Mouse (Mus musculus): ENCODE measurements at regions not wholly inside any gene's neighbourhood (a gene's known extent, or its start where the extent isn't known, plus 50 kb on each side); places are given as distances from the start of the nearest gene placed in this dataset.

- DNase-seq (ENCODE audit: low read depth) = no peak
These were observed 80.6 kb downstream of the Fam53a start for GRCm38 (mm10) chr5:33548800-33549199.

GRCm38 (mm10) chr5:33543372-33543771 is 86.1 kb downstream of the Fam53a start:
- DNase-seq (ENCODE audit: low read depth) = peak; percentile 41

GRCm38 (mm10) chr5:33542643-33543042 is 86.8 kb downstream of the Fam53a start:
- no peak for DNase-seq (ENCODE audit: low read depth)

GRCm38 (mm10) chr5:33542000-33542554 is 87.4 kb downstream of the Fam53a start:
- peak; percentile 38 for DNase-seq (ENCODE audit: low read depth)

- DNase-seq (ENCODE audit: low read depth) = no peak
These were observed 89.2 kb downstream of the Fam53a start for GRCm38 (mm10) chr5:33540259-33540658.

- no peak for DNase-seq (ENCODE audit: low read depth)
These were observed 92.0 kb downstream of the Fam53a start for GRCm38 (mm10) chr5:33537429-33537828.

- no peak for DNase-seq (ENCODE audit: low read depth)
These were observed 92.4 kb downstream of the Fam53a start for GRCm38 (mm10) chr5:33537017-33537416.

GRCm38 (mm10) chr5:33536261-33536660 is 93.2 kb downstream of the Fam53a start:
- no peak for DNase-seq (ENCODE audit: low read depth)

- no peak for DNase-seq (ENCODE audit: low read depth)
These were observed 94.1 kb downstream of the Fam53a start for GRCm38 (mm10) chr5:33535145-33536010.

- no peak for DNase-seq (ENCODE audit: low read depth)
These were observed 95.1 kb downstream of the Fam53a start for GRCm38 (mm10) chr5:33534345-33534744.

- no peak for DNase-seq (ENCODE audit: low read depth)
These were observed 96.2 kb downstream of the Fam53a start for GRCm38 (mm10) chr5:33533185-33533584.

GRCm38 (mm10) chr5:33531263-33531662 is 97.5 kb upstream of the Nkx1-1 start:
- no peak for DNase-seq (ENCODE audit: low read depth)

GRCm38 (mm10) chr5:33529771-33530170 is 96.0 kb upstream of the Nkx1-1 start:
- no peak for DNase-seq (ENCODE audit: low read depth)

GRCm38 (mm10) chr5:33528971-33529670 is 95.3 kb upstream of the Nkx1-1 start:
- peak; percentile 3 for DNase-seq (ENCODE audit: low read depth)

- DNase-seq (ENCODE audit: low read depth) = no peak
These were observed 94.0 kb upstream of the Nkx1-1 start for GRCm38 (mm10) chr5:33527750-33528149.

- DNase-seq (ENCODE audit: low read depth) = no peak
These were observed 93.5 kb upstream of the Nkx1-1 start for GRCm38 (mm10) chr5:33527316-33527715.

- DNase-seq (ENCODE audit: low read depth) = no peak
These were observed 88.4 kb upstream of the Nkx1-1 start for GRCm38 (mm10) chr5:33521951-33522742.

GRCm38 (mm10) chr5:33520856-33521255 is 87.1 kb upstream of the Nkx1-1 start:
- DNase-seq (ENCODE audit: low read depth) = no peak

- no peak for DNase-seq (ENCODE audit: low read depth)
These were observed 85.6 kb upstream of the Nkx1-1 start for GRCm38 (mm10) chr5:33519394-33519793.

- no peak for DNase-seq (ENCODE audit: low read depth)
These were observed 85.1 kb upstream of the Nkx1-1 start for GRCm38 (mm10) chr5:33518860-33519259.

GRCm38 (mm10) chr5:33517625-33518024 is 83.8 kb upstream of the Nkx1-1 start:
- DNase-seq (ENCODE audit: low read depth) = no peak

GRCm38 (mm10) chr5:33516211-33516610 is 82.4 kb upstream of the Nkx1-1 start:
- DNase-seq (ENCODE audit: low read depth) = no peak
